ENCODE assay signal across 13 mouse cellular contexts in the genomic region with DNA sequence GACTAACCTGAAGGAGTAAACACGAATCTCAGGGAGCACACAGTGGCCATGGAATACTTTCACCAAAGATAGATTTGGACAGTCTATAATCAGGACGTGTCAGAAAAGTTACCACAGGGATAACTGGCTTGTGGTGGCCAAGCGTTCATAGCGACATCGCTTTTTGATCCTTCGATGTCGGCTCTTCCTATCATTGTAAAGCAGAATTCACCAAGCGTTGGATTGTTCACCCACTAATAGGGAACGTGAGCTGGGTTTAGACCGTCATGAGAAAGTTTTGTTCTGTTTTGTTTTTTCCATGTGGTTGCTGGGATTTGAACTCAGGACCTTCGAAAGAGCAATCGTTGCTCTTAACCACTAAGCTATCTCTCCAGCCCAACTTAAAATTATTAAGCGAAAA. TPM values are rescaled to one million over a fixed set of nuclear protein-coding genes. Genes with fewer than 3 reads are reported as not detected.
"Had no signal": no experiment of that assay in that cellular context is flagged by ENCODE, and none has a peak within 500 bp of the region (broad histone marks: within the 10 kb centered on the region; RNA-seq: fewer than 3 reads in every experiment).

No protein-coding gene starts in this region.

RNA-seq across cellular contexts. Expression of a gene that starts 30.1 kb away (rescaled TPM):
- polyA plus RNA-seq: neural tube, embryonic 13.5 days; neural tube, embryonic 14.5 days; neural tube, embryonic 15.5 days; small intestine, adult 2 months; spleen, adult 2 months; stomach, embryonic 14.5 days; stomach, embryonic 15.5 days; stomach, embryonic 16.5 days; stomach, postnatal 0 days; testis, adult 2 months; thymus, adult 2 months; thymus, postnatal 0 days; urinary bladder, adult 2 months had no signal

RNA-seq across cellular contexts. Expression of a gene that starts 46.0 kb away (rescaled TPM):
- polyA plus RNA-seq: neural tube, embryonic 13.5 days; neural tube, embryonic 14.5 days; neural tube, embryonic 15.5 days; small intestine, adult 2 months; spleen, adult 2 months; stomach, embryonic 14.5 days; stomach, embryonic 15.5 days; stomach, embryonic 16.5 days; stomach, postnatal 0 days; testis, adult 2 months; thymus, adult 2 months; thymus, postnatal 0 days; urinary bladder, adult 2 months had no signal
